Mouse (Mus musculus) lung, postnatal 36 days (tissue): ENCODE measurements around the gene Cnksr3.

Source experiments
- DNase-seq: peaks from one replicate; pipeline ENCODE4 v3.0.0; 2022; ENCODE audit warnings: mixed read lengths

Gene Cnksr3

GRCm38 (mm10) chr10:7195927-7196326 lies 16.1 kb downstream of the Cnksr3 start:
- no peak for DNase-seq

GRCm38 (mm10) chr10:7191721-7192413 lies 20.2 kb downstream of the Cnksr3 start:
- DNase-seq = no peak

- DNase-seq = peak; percentile 40
Measured at GRCm38 (mm10) chr10:7189194-7189593, 22.8 kb downstream of the Cnksr3 start.

- no peak for DNase-seq
Measured at GRCm38 (mm10) chr10:7187881-7188280, 24.2 kb downstream of the Cnksr3 start.

- no peak for DNase-seq
Measured at GRCm38 (mm10) chr10:7186992-7187391, 25.0 kb downstream of the Cnksr3 start.

- no peak for DNase-seq
Measured at GRCm38 (mm10) chr10:7186018-7186417, 26.0 kb downstream of the Cnksr3 start.

GRCm38 (mm10) chr10:7183171-7183631 lies 28.8 kb downstream of the Cnksr3 start:
- peak; percentile 12 for DNase-seq

GRCm38 (mm10) chr10:7182555-7183170 lies 29.4 kb downstream of the Cnksr3 start:
- DNase-seq = no peak

- DNase-seq = no peak
Measured at GRCm38 (mm10) chr10:7180296-7180695, 31.7 kb downstream of the Cnksr3 start.

GRCm38 (mm10) chr10:7178571-7178970 lies 33.5 kb downstream of the Cnksr3 start:
- no peak for DNase-seq

- no peak for DNase-seq
Measured at GRCm38 (mm10) chr10:7176205-7176910, 35.7 kb downstream of the Cnksr3 start.

GRCm38 (mm10) chr10:7174480-7174879 lies 37.6 kb downstream of the Cnksr3 start:
- DNase-seq = peak; percentile 17

- no peak for DNase-seq
Measured at GRCm38 (mm10) chr10:7173098-7173497, 38.9 kb downstream of the Cnksr3 start.

- DNase-seq = no peak
Measured at GRCm38 (mm10) chr10:7170434-7170833, 41.6 kb downstream of the Cnksr3 start.

GRCm38 (mm10) chr10:7163031-7163430 lies 49.0 kb downstream of the Cnksr3 start:
- DNase-seq = no peak

GRCm38 (mm10) chr10:7159061-7159511 lies 53.0 kb downstream of the Cnksr3 start:
- peak; percentile 85 for DNase-seq

- DNase-seq = peak; percentile 63
Measured at GRCm38 (mm10) chr10:7158285-7159060, 53.6 kb downstream of the Cnksr3 start.

- no peak for DNase-seq
Measured at GRCm38 (mm10) chr10:7154877-7155276, 57.2 kb downstream of the Cnksr3 start.

GRCm38 (mm10) chr10:7152926-7153325 lies 59.1 kb downstream of the Cnksr3 start:
- DNase-seq = no peak

- no peak for DNase-seq
Measured at GRCm38 (mm10) chr10:7149671-7150595, 62.1 kb downstream of the Cnksr3 start.

- DNase-seq = peak; percentile 36
Measured at GRCm38 (mm10) chr10:7145614-7146013, 66.4 kb downstream of the Cnksr3 start.
